Mouse (Mus musculus) left cerebral cortex, adult 11 months (tissue): ENCODE data around the gene Vps11.
"Not testable (repeated sequence)": the region's sequence is repeated elsewhere in the genome, so short reads cannot be mapped to it uniquely, and the experiment has no call there.

Source experiments
- DNase-seq: peaks from one replicate; pipeline ENCODE4 v3.0.0; 2022; ENCODE audit warnings: low spot score

The Vps11 gene

DNA sequence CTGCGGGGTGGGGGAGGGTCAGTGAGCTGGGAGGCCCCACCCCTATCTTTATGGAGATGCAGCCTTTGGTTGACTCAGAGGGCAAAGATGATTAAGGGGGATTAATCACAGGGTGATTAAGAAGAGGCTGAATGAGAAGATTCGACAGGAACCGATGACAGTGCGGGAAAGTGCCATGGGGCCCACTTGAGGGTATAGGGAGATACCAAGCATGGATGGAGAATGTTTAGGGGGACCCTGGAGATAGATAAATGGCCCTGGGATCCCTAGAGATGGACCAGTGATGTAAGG, 47.3 kb downstream of the Vps11 start:
- DNase-seq = no peak

GRCm38 (mm10) chr9:44313476-44314256, 47.8 kb downstream of the Vps11 start:
- peak; percentile 71 for DNase-seq

GRCm38 (mm10) chr9:44311136-44312134, 50.0 kb downstream of the Vps11 start:
- no peak for DNase-seq

DNA sequence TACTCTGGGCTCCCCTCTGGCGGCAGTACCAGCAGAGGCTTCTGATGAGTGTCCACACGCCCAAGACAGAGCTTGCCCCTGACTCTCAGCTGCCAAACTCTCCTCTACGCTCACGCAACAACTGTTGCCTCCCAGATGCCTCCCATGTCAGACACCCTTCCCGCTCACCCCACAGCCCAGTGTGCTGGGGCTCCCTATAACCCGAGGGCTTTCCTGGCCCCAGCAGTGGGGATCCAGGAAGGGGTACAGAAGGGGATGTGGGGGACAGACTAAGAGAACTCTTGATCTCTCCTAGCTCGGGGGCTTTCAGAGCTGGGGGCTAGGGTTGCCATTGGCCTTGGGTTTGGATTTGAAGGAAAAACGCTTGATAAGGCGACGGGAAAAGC, 50.7 kb downstream of the Vps11 start:
- DNase-seq = no peak

DNA sequence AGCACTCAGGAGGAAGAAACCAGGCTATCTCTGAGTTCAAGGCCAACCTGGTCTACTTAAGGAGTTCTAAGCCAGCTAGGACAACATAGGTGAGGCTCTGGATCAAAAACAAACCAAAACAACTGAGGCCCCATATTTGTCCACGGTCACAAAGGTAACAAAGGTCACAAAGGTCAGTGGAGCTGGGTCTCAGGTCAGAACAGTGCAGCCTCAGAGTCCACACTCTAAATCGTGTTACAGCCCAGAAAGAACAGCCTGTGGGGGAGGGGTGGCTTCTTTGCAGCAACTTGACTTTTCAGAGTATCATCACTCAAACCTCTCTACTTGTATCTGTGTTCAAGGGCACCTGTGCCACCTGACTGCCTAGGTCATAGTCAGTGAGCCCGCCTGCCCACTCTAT, 51.7 kb downstream of the Vps11 start:
- no peak for DNase-seq

DNA sequence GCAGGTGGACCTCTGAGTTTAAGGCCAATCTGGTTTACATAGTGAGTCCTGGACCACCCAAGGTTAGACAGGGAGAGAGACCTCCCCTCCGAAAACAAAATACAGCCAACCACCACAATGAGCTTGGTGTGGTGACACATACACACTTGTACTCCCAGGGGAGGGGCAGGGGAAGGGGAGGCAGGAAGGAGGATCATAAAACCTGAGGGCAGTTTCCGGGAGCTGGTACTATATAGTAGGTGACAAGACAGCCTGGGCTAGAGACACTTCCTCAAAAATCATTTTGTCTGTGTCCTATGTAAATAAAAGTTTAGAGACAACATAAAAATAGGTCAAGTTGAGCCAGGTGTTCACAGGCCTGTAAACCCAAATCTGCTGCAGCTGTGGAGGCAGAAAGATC, 54.2 kb downstream of the Vps11 start:
- no peak for DNase-seq

DNA sequence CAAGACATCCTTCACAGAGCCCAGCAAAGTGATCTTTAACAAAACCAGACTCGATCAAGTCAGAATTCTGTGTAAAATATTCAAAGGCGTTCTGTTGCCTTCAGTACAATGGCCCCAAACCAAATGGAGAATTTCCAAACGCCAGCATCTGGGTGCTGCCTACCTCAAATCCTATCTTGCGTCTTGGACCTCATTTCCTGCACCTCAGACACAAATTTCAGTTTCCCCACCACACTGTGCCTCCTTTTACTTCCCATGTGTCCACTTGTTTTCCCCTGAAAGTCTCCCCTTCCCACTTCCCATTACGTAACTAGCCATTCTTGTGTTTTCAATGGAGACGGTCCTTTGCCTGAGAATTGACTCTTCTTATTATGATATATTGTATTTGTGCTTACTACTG, 54.9 kb downstream of the Vps11 start:
- DNase-seq = no peak

DNA sequence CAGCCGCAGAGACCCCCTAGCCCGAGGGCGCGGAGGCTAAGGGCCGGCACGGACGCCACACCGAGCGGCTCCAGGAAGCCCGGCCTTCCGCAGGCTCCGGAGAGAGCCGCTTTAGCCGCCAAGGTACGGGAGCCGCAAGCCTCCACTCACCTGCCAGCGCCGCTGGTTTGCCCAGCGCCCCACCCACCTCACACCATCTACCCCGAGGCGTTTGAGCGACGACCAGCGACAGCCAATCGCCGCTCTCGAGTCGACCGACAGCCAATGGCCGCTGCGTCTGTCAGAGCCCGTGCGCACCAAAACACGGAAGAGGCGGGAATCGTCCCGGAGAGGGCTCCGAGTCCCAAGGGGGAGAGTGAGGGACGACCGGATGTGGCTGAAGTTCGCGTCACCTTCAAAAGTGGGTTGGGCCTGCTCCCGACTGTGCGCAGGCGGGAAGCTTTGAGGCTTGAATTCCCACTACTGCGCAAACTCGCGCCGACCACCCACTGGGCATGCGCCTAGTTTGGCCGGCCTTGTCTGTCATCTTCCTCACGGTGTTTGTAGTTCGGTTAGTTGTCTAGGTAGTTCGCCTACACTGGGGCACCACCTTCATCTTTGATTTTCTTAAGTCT, 55.9 kb downstream of the Vps11 start, which contains the start of gene Hinfp:
Gene Hinfp, minus strand, starts transcription at position 206 of the 614 bp plus-strand sequence.
- peak; percentile 97 for DNase-seq

DNA sequence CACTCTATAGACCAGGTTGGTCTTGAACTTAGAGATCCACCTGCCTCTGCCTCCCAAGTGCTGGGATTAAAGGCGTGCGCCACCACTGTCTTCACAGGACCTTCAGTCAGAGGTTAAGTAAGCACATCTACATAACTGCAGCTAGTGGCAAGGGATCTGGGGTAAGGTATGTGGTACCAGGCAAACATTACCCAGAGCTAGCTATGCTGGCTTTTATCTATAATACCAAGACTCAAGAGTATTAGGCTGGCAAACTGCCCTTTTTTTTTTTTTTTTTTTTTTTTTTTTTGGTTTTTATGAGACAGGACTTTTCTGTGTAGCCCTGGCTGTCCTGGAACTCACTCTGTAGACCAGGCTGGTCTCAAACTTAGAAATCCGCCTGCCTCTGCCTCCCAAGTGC, 61.5 kb downstream of the Vps11 start:
- DNase-seq = not testable (repeated sequence)
